Mouse (Mus musculus) lung, adult 2 months (tissue): ENCODE measurements around the gene Lhx2. TPM values are rescaled to one million over a fixed set of nuclear protein-coding genes. Genes with fewer than 3 reads are reported as not detected.

Experiments
- DNase-seq: peaks from one replicate; pipeline ENCODE4 v3.0.0; 2022
- H3K4me1 ChIP-seq: fragments of 200-500 bp; 2 replicates; pipeline ENCODE4 v1.6.1; 2011; ENCODE audit warnings: low read length; ENCODE audit not compliant: control insufficient read depth, insufficient read depth
- H3K4me3 ChIP-seq: fragments of 200-500 bp; replicated peaks from 2 replicates; pipeline ENCODE3; 2011; ENCODE audit warnings: low read depth, mild to moderate bottlenecking, control low read depth, low read length; ENCODE audit errors: extremely low read depth
- CTCF ChIP-seq: fragments of 200-500 bp; IDR thresholded peaks from 2 replicates; pipeline ENCODE4 v1.5.1; 2011; ENCODE audit warnings: mild to moderate bottlenecking, low read length, control low read depth; ENCODE audit not compliant: insufficient read depth
- POLR2A ChIP-seq: fragments of 200-500 bp; IDR thresholded peaks from 2 replicates; pipeline ENCODE4 v1.6.1; 2011; ENCODE audit warnings: low read depth, mild to moderate bottlenecking, control low read depth, low read length, borderline replicate concordance; ENCODE audit errors: extremely low read depth
- WGBS: fragments of 180-500 bp; shearing (Covaris S2); methylation state at CpG from one replicate; pipeline ENCODE4 v1.1.7; 2018; 5-methylcytosine and 5-hydroxymethylcytosine counted together
- polyA plus RNA-seq: library from polyadenylated mRNA; depleted of rRNA; stranded (reverse); fragments of >200 nt; gene quantifications from 2 replicates; pipeline ENCODE4 v1.2.3, GENCODE M21; 2012; rRNA removed

The Lhx2 gene
- polyA plus RNA-seq, 1 experiment, result not detected

GRCm38 (mm10) chr2:38403231-38403630 lies 64.2 kb downstream of the Lhx2 start:
- no peak overlapping the region for H3K4me3 ChIP-seq
- 47% methylated on average over 12 of the region's 12 CpGs for WGBS
- DNase-seq, result no peak
- TF ChIP-seq POLR2A (no peak), CTCF (no peak)
- no peaks in the 10 kb centered on the region for H3K4me1 ChIP-seq

- WGBS, result 77% methylated on average over 10 of the region's 10 CpGs
- Histone ChIP-seq H3K4me3 (no peak overlapping the region), H3K4me1 (no peaks in the 10 kb centered on the region)
- no peak for DNase-seq
- TF ChIP-seq POLR2A (no peak), CTCF (no peak)
Measured at GRCm38 (mm10) chr2:38404007-38404596, 65.0 kb downstream of the Lhx2 start.

GRCm38 (mm10) chr2:38405356-38405755 lies 66.3 kb downstream of the Lhx2 start:
- TF ChIP-seq CTCF (no peak), POLR2A (no peak)
- Histone ChIP-seq H3K4me1 (no peaks in the 10 kb centered on the region), H3K4me3 (no peak overlapping the region)
- DNase-seq, result no peak
- 72% methylated on average over 4 of the region's 4 CpGs for WGBS

GRCm38 (mm10) chr2:38409309-38409708 lies 70.2 kb downstream of the Lhx2 start:
- WGBS, result 83% methylated on average over 3 of the region's 3 CpGs
- Histone ChIP-seq H3K4me1 (no peaks in the 10 kb centered on the region), H3K4me3 (no peak overlapping the region)
- TF ChIP-seq CTCF, result no peak
- TF ChIP-seq POLR2A, result no peak
- DNase-seq, result no peak

GRCm38 (mm10) chr2:38410227-38410626 lies 71.1 kb downstream of the Lhx2 start:
- DNase-seq, result no peak
- 76% methylated on average over 6 of the region's 6 CpGs for WGBS
- no peak overlapping the region for H3K4me3 ChIP-seq
- H3K4me1 ChIP-seq, result no peaks in the 10 kb centered on the region
- TF ChIP-seq CTCF (no peak), POLR2A (no peak)

GRCm38 (mm10) chr2:38412599-38413177 lies 73.6 kb downstream of the Lhx2 start:
- TF ChIP-seq CTCF (no peak), POLR2A (no peak)
- WGBS, result 35% methylated on average over 11 of the region's 11 CpGs
- no peak overlapping the region for H3K4me3 ChIP-seq
- DNase-seq, result no peak
- H3K4me1 ChIP-seq, result no peaks in the 10 kb centered on the region

GRCm38 (mm10) chr2:38417970-38418369 lies 78.9 kb downstream of the Lhx2 start:
- 19% methylated on average over 4 of the region's 4 CpGs for WGBS
- DNase-seq, result peak; percentile 18
- no peak overlapping the region for H3K4me3 ChIP-seq
- TF ChIP-seq POLR2A (no peak), CTCF (0 out of 2 replicates have a peak, but pooled peaks have one; percentile 11)
- H3K4me1 ChIP-seq, result no peaks in the 10 kb centered on the region

Other genes starting within 250 kb of the Lhx2 start
- gene Dennd1a, start 51.9 kb upstream of the Lhx2 start, polyA plus RNA-seq, result 19.2 and 20.8 TPM in 2 replicates
- gene Nek6, start 172.4 kb downstream of the Lhx2 start, polyA plus RNA-seq, result 25.8 and 27.6 TPM in 2 replicates